Mouse (Mus musculus): ENCODE measurements around the gene Cbx7. TPM values are rescaled to one million over a fixed set of nuclear protein-coding genes. Genes with fewer than 3 reads are reported as not detected.
A peak's percentile ranks its signal among the peaks of the same experiment; 100 is the strongest.
"Not testable (repeated sequence)": the region's sequence is repeated elsewhere in the genome, so short reads cannot be mapped to it uniquely, and the experiment has no call there.

The Cbx7 gene
- total and polyA plus RNA-seq, 3 experiments = 2.9 to 11.1 TPM; not detected in 1

GRCm38 (mm10) chr15:79911339-79911738 lies 59.6 kb downstream of the Cbx7 start:
- DNase-seq (ENCODE audit: low read depth, low spot score) = no peak
- no peaks in the 10 kb centered on the region for H3K9me3 ChIP-seq (replicated peaks; ENCODE audit: insufficient read depth, low read length)
- H3K36me3 ChIP-seq (ENCODE audit: control insufficient read depth in 1 of 2, insufficient read depth in 2 of 2, low read length in 2 of 2) = peaks cover 2 to 6% of the 10 kb centered on the region in 2 experiments; a peak in 3 of 4 replicates
- H3K27ac ChIP-seq (ENCODE audit: control insufficient read depth, low read depth, low read length) = no peak overlapping the region
- TF ChIP-seq CTCF (IDR thresholded peaks at IDR 0.05 in 2 of 3, conservative IDR thresholded peaks at IDR 0.05 in 1 of 3; ENCODE audit: control insufficient read depth in 1 of 3, insufficient read depth in 1 of 3, low read depth in 2 of 3, low read length in 3 of 3, poor library complexity in 1 of 3, severe bottlenecking in 1 of 3) = no peak
- no peak for TF ChIP-seq NELFE (IDR thresholded peaks at IDR 0.05; ENCODE audit: low read depth, low read length)
- TF ChIP-seq POLR2A (IDR thresholded peaks at IDR 0.05; ENCODE audit: control insufficient read depth in 1 of 2, insufficient read depth in 1 of 2, low read depth in 1 of 2, low read length in 2 of 2, poor library complexity in 1 of 2) = no peak
- TF ChIP-seq UBTF (IDR thresholded peaks at IDR 0.05; ENCODE audit: borderline replicate concordance, insufficient read depth, low read depth, low read length) = no peak
- TF ChIP-seq RAD21 (IDR thresholded peaks at IDR 0.05; ENCODE audit: low read depth, low read length) = no peak
- no peak for TF ChIP-seq E2F4 (IDR thresholded peaks at IDR 0.05; ENCODE audit: borderline replicate concordance, low read depth, low read length)
- peaks cover 0 to 3% of the 10 kb centered on the region in 2 experiments; a peak in 1 of 4 replicates for H3K4me1 ChIP-seq (ENCODE audit: control insufficient read depth in 1 of 2, insufficient read depth in 2 of 2, low read length in 2 of 2)
- H3K9ac ChIP-seq (ENCODE audit: control insufficient read depth, low read depth, low read length, poor library complexity, severe bottlenecking) = no peak overlapping the region
- H3K27me3 ChIP-seq (ENCODE audit: control insufficient read depth in 1 of 2, insufficient read depth in 2 of 2, low read length in 2 of 2) = no peaks in the 10 kb centered on the region
- H3K79me2 ChIP-seq (ENCODE audit: control insufficient read depth, insufficient read depth, low read length, poor library complexity) = no peaks in the 10 kb centered on the region
- no peak overlapping the region for H3K4me3 ChIP-seq (ENCODE audit: control insufficient read depth in 1 of 2, insufficient read depth in 1 of 2, low read depth in 2 of 2, low read length in 2 of 2)

- TF ChIP-seq SMC3 (IDR thresholded peaks at IDR 0.05; ENCODE audit: low read depth, low read length) = peak; percentile 44
- peak; percentile 22 for TF ChIP-seq RAD21 (IDR thresholded peaks at IDR 0.05; ENCODE audit: low read depth, low read length)
- TF ChIP-seq CTCF (IDR thresholded peaks at IDR 0.05 in 2 of 3, conservative IDR thresholded peaks at IDR 0.05 in 1 of 3; ENCODE audit: control insufficient read depth in 1 of 3, insufficient read depth in 1 of 3, low read depth in 2 of 3, low read length in 3 of 3, poor library complexity in 1 of 3, severe bottlenecking in 1 of 3) = peak in 2 of 3 experiments; percentile 10 to 29; a peak in 2 of 6 replicates
- peak; percentile 69 for TF ChIP-seq ZNF384 (IDR thresholded peaks at IDR 0.05; ENCODE audit: low read depth, low read length)
- not testable (repeated sequence) for H3K79me2 ChIP-seq (ENCODE audit: control insufficient read depth, insufficient read depth, low read length, poor library complexity); H3K27me3 ChIP-seq (ENCODE audit: control insufficient read depth in 1 of 2, insufficient read depth in 2 of 2, low read length in 2 of 2); H3K4me3 ChIP-seq (ENCODE audit: control insufficient read depth in 1 of 2, insufficient read depth in 1 of 2, low read depth in 2 of 2, low read length in 2 of 2); H3K36me3 ChIP-seq (ENCODE audit: control insufficient read depth in 1 of 2, insufficient read depth in 2 of 2, low read length in 2 of 2); H3K27ac ChIP-seq (ENCODE audit: control insufficient read depth, low read depth, low read length); DNase-seq (ENCODE audit: low read depth, low spot score); H3K9ac ChIP-seq (ENCODE audit: control insufficient read depth, low read depth, low read length, poor library complexity, severe bottlenecking); H3K9me3 ChIP-seq (replicated peaks; ENCODE audit: insufficient read depth, low read length); H3K4me1 ChIP-seq (ENCODE audit: control insufficient read depth in 1 of 2, insufficient read depth in 2 of 2, low read length in 2 of 2)
These were observed 60.1 kb downstream of the Cbx7 start for GRCm38 (mm10) chr15:79910812-79911211.

GRCm38 (mm10) chr15:79909006-79909405 lies 61.9 kb downstream of the Cbx7 start:
- not testable (repeated sequence) for H3K27me3 ChIP-seq (ENCODE audit: control insufficient read depth in 1 of 2, insufficient read depth in 2 of 2, low read length in 2 of 2); H3K4me3 ChIP-seq (ENCODE audit: control insufficient read depth in 1 of 2, insufficient read depth in 1 of 2, low read depth in 2 of 2, low read length in 2 of 2); H3K9ac ChIP-seq (ENCODE audit: control insufficient read depth, low read depth, low read length, poor library complexity, severe bottlenecking); H3K36me3 ChIP-seq (ENCODE audit: control insufficient read depth in 1 of 2, insufficient read depth in 2 of 2, low read length in 2 of 2); H3K79me2 ChIP-seq (ENCODE audit: control insufficient read depth, insufficient read depth, low read length, poor library complexity); H3K4me1 ChIP-seq (ENCODE audit: control insufficient read depth in 1 of 2, insufficient read depth in 2 of 2, low read length in 2 of 2); H3K9me3 ChIP-seq (replicated peaks; ENCODE audit: insufficient read depth, low read length); DNase-seq (ENCODE audit: low read depth, low spot score); H3K27ac ChIP-seq (ENCODE audit: control insufficient read depth, low read depth, low read length)

- DNase-seq (ENCODE audit: low read depth, low spot score) = no peak
- Histone ChIP-seq H3K4me1 (ENCODE audit: control insufficient read depth in 1 of 2, insufficient read depth in 2 of 2, low read length in 2 of 2) (peaks cover 0 to 3% of the 10 kb centered on the region in 2 experiments; a peak in 1 of 4 replicates), H3K9me3 (replicated peaks; ENCODE audit: insufficient read depth, low read length) (no peaks in the 10 kb centered on the region), H3K9ac (ENCODE audit: control insufficient read depth, low read depth, low read length, poor library complexity, severe bottlenecking) (no peak overlapping the region), H3K79me2 (ENCODE audit: control insufficient read depth, insufficient read depth, low read length, poor library complexity) (no peaks in the 10 kb centered on the region), H3K36me3 (ENCODE audit: control insufficient read depth in 1 of 2, insufficient read depth in 2 of 2, low read length in 2 of 2) (peaks cover 2 to 6% of the 10 kb centered on the region in 2 experiments; a peak in 3 of 4 replicates), H3K4me3 (ENCODE audit: control insufficient read depth in 1 of 2, insufficient read depth in 1 of 2, low read depth in 2 of 2, low read length in 2 of 2) (no peak overlapping the region), H3K27me3 (ENCODE audit: control insufficient read depth in 1 of 2, insufficient read depth in 2 of 2, low read length in 2 of 2) (no peaks in the 10 kb centered on the region), H3K27ac (ENCODE audit: control insufficient read depth, low read depth, low read length) (no peak overlapping the region)
- no peak for TF ChIP-seq USF2 (IDR thresholded peaks at IDR 0.05; ENCODE audit: borderline replicate concordance in 1 of 2, insufficient read depth in 1 of 2, low read depth in 1 of 2, low read length in 2 of 2)
- TF ChIP-seq MYC (IDR thresholded peaks at IDR 0.05; ENCODE audit: low read depth, low read length) = no peak
- TF ChIP-seq SIN3A (IDR thresholded peaks at IDR 0.05; ENCODE audit: low read length) = no peak
- no peak for TF ChIP-seq GATA1 (IDR thresholded peaks at IDR 0.05; ENCODE audit: low read depth, low read length)
- TF ChIP-seq HCFC1 (IDR thresholded peaks at IDR 0.05; ENCODE audit: low read depth, low read length) = no peak
- no peak for TF ChIP-seq CTCF (IDR thresholded peaks at IDR 0.05 in 2 of 3, conservative IDR thresholded peaks at IDR 0.05 in 1 of 3; ENCODE audit: control insufficient read depth in 1 of 3, insufficient read depth in 1 of 3, low read depth in 2 of 3, low read length in 3 of 3, poor library complexity in 1 of 3, severe bottlenecking in 1 of 3)
- no peak for TF ChIP-seq POLR2AphosphoS2 (IDR thresholded peaks at IDR 0.05; ENCODE audit: low read length)
- no peak for TF ChIP-seq E2F4 (IDR thresholded peaks at IDR 0.05; ENCODE audit: borderline replicate concordance, low read depth, low read length)
- TF ChIP-seq JUND (IDR thresholded peaks at IDR 0.05; ENCODE audit: low read depth, low read length) = no peak
- TF ChIP-seq GABPA (IDR thresholded peaks at IDR 0.05; ENCODE audit: low read depth, low read length) = no peak
- TF ChIP-seq MXI1 (IDR thresholded peaks at IDR 0.05; ENCODE audit: low read depth, low read length) = no peak
- TF ChIP-seq RCOR1 (IDR thresholded peaks at IDR 0.05; ENCODE audit: low read depth, low read length) = no peak
These were observed 64.1 kb downstream of the Cbx7 start for GRCm38 (mm10) chr15:79906855-79907254.

All from MEL (cell line).